Mouse (Mus musculus) T-helper 1 cell (primary cell): ENCODE measurements around the gene Olfr231.

Experiments
- in situ Hi-C: fragments of 300-600 bp; cut with MboI, MseI; formaldehyde crosslinking; loops from one replicate; pipeline ENCODE4 v1.15.1; 2025; ENCODE audit warnings: high pct_unique_total_duplicates

Gene Olfr231

DNA sequence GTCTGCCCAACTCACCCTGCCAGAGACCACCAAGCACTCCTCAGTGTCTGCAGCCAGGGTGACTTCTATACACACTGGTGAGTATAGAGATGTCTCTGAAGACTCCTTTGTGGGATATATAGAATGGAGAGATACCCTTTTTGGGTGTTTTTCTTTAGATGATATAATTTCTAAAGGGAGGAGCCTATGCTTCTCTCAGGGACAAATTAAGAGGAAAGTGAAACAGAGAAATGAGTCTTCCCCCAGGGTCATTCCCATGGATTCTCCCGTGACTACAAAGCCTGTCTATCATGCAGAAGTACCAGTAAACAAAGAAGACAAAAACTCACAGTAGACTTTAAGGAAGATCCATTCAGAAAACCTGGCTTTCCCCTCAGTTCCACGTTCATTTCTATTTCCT is at the start of gene Olfr231:
Gene Olfr231 (minus strand): TSS at position 101 of the 400 bp plus-strand sequence.
- in situ Hi-C loops = no loop called here

DNA sequence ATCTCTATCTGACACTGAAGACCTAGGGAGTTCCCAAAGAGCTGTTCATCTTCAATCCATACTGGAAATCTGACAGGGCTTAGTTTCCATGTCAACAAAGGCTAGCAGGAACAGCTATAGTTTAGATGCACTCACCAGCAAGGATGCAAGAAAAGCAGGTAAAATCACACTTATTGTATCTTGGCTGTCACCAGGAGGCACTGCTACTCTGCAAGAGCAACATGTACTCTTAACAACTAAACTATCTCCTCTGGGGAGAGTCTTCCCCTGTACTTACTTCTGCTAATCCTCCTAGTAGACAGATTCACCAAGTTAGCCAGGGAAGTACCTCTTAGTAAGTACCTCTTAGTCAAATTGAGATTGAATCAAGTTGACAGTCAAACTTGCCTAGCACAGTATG is 48.1 kb upstream of the Olfr231 start:
- in situ Hi-C loops = no loop called here

DNA sequence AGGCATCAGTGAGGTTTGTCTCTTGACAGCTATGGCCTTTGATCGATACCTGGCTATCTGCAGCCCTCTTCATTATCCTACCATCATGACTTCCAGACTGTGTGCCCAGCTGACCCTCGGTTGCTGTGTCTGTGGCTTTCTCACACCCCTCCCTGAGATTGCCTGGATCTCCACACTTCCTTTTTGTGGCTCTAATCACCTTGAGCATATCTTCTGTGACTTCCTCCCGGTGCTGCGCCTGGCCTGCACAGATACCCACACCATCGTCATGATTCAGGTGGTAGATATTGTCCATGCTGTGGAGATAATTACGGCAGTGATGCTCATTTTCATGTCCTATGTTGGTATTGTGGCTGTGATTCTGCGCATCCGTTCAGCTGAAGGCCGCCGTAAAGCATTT is 38.1 kb upstream of the Olfr231 start:
- in situ Hi-C loops = no loop called here

DNA sequence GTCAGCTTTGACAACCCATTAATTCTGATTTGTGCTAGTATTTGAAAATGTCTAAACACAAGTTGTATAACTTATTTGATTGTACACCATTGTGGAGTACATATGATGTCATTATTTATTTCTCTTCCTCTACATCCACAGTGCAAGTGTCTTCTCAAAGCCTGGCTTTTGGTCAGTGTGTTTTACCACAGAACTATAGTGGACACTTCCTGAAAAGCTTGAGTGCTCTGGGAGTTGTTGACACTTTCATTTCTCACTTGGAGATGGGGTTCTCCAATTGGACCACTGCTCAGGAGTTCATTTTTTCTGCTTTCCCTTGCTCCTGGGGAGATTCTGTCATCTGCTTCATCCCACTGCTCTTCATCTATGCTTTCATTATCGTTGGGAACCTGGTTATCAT is 37.5 kb upstream of the Olfr231 start:
- in situ Hi-C loops = no loop called here

DNA sequence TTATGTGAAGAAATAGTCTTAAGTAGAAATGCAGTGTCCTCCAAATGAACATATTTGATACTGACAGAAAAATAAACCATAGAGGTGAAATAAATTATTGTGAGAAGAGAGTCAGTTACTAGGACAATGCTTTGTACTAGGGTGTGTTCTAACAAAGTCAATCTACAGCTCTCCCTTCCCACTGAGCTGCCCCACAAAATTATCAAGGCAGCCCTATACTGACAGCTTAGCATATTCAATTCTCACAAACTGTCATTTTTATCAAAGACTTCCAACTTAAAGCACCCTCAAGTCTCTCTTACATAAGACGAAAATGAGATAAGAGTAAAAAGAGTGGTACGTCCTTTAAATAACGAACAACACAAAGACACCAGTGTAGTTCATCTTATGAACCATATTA is 36.7 kb upstream of the Olfr231 start:
- in situ Hi-C loops = no loop called here

DNA sequence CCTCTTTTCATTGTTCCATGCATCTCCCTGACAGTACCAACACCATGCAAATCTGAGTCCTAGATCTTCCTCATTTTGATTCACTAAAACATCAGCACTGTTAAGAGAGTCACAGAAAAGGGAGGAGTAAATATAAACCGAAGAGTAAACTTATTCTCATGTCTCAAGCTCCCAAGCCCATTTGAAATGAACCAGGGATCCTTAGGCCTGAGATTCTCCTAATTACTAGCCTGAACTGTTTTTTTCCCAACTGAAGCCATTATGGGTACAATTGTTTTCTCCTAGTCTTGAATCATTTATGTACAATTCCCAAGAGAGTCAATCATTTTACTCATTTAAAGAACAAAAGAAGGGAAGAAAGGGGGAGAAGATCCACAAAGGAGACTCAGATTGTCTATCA is 34.4 kb upstream of the Olfr231 start, which contains the start of gene Olfr420:
Gene Olfr420 (plus strand): TSS at position 301 of the 400 bp plus-strand sequence.
- in situ Hi-C loops = no loop called here

DNA sequence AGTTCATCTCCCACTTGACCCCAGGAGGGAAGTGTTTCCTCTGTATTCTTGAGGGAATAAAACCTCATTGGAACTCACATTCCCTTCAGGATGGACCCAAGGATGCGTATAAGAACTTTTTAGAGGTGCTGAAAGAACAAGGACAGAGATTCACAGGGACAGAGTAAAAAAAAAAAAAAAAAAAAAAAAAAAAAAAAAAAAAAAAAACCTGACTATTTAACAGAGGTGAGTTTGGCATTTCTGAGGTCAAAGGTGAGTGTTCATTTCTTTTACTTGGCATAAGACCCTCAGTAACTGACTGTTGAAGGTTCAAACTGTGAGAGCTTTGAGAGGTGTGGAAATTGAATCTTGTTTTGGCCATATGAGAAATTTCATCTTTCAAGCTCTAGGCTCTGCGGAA is 28.3 kb upstream of the Olfr231 start:
- in situ Hi-C loops = no loop called here

DNA sequence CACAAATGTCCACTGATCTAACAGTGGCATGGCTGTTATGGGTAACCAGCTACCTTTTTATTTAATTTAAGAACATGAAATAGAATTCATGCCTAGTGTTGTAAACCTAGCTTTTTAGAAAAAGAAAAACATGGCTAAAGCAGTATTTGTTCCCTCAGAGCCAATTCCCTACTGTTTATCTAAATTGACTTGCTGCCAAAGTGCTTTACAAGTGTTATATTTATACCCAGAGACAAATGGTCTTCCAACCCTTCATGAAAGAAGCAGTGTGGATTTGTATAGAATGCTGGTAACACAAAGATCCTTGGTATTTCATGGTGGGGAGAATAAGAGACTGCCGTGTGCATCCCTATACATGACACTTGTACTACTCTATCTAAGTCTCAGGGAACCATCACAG is 25.7 kb upstream of the Olfr231 start:
- in situ Hi-C loops = no loop called here

DNA sequence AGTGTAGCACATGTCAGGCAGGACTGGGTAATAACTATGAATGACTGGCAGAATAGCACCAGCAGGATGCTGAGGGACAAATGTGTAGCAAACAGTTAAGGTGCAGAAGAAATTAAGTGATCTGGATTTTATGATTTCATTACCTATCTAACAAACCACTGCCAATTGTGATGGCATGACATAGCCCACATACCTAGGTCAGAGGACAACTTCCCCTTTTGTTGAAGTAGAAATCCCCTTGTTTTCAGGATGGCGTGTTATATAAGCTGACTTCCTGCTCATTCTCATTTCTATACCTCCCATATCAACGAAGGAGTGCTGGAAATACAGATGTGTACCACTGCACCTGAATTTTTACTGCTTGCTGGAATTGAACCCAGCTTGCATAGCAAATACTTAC is 20.4 kb upstream of the Olfr231 start:
- in situ Hi-C loops = no loop called here

DNA sequence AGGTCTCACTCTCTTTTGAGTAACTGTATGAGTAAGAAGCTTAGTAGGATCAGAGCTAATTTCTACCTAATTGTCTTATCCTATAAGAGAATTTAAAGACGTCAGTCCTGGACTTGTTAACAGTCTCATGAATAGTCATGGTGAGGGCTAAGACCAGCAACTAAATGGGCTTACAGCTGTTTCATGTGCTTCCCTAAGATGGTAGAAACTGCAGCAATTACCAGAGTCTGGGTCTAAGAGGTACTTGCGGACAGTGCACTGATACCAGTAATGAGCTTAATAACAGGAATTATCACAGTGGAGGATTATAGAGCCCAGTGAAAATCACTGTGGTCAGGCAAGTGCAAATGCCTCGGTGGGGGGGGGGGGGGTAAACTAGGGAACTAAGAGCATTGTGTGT is 11.0 kb upstream of the Olfr231 start:
- in situ Hi-C loops = no loop called here

DNA sequence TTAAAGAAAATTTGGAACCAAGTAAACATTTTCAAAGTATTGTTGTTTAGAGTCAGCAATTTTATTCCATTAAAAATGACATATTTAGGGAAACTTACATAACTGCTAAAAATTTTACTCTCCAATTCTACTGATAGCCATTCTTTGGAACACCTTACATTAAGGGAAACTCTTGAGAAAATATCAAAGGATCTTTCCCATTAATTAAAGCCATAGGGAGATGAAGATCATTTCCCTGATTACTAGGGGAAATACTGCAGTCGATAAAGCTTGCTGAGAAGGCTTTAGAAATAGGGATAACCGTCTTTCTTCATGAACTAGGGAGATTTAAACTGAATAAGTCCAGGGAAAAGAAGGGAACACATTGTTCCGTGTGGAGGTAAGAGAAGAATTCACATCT is 10.3 kb upstream of the Olfr231 start, which contains the start of gene Olfr424:
Gene Olfr424 (plus strand): TSS at position 301 of the 400 bp plus-strand sequence.
- in situ Hi-C loops = no loop called here

DNA sequence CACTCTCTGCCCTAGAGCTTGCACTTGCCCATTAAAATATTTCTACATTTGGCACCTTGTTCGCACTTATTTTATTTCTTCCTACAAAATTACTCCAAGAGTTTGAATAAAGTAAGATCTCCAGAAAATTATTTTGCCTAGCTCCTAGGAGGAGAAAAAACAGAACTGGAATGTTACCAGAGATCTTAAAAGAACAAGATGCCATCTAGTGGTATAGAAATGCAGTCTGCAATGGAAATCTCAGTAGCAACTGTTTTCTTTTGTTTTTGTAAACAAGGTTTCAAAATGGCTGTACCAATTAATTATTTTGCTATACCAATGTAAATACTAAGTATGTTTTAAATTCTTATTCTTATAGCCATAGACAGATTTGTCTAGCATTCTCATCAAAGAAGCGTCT is 17.2 kb downstream of the Olfr231 start:
- in situ Hi-C loops = no loop called here

DNA sequence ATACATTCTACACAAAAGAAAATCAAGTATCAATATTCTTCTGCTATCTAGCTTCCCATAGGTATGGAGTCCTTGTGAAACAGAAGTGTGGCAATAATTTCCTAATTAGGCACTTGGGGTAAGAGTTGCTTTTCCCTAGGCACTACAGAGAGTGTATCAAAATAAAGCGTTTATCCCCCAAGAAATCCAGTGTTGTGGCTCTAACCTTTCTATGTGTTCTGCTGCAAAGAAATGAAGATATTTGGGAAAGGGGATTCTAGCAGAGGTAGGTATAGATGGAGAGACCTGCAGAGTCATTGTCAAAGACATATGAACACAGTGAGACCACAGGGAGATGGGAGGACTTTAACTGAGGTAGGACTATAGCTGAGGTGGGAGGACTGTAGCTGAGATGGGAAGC is 24.4 kb downstream of the Olfr231 start, which contains the start of gene Olfr427:
Gene Olfr427 (plus strand): TSS at position 301 of the 400 bp plus-strand sequence.
- in situ Hi-C loops = no loop called here

DNA sequence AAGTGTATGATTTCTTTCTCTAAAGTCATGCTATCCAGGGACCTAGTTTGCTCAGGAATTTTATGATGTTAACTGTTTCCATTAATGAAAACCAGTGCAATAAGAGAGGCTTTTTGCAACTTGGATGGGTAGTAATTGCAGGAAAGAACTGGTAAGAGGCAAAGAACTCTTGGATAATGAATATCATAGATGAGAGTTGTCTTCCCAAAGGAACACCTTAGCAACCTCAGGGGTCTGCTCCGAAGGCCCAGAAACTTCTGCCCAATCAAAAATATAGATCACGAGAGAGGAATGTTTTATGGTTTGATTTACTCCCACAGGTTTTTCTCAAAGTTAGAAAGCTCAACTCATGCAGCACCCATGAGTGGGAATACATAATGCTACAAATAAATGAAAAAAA is 36.9 kb downstream of the Olfr231 start, which contains the start of gene Olfr429:
Gene Olfr429 (plus strand): TSS at position 301 of the 400 bp plus-strand sequence.
- in situ Hi-C loops = no loop called here

DNA sequence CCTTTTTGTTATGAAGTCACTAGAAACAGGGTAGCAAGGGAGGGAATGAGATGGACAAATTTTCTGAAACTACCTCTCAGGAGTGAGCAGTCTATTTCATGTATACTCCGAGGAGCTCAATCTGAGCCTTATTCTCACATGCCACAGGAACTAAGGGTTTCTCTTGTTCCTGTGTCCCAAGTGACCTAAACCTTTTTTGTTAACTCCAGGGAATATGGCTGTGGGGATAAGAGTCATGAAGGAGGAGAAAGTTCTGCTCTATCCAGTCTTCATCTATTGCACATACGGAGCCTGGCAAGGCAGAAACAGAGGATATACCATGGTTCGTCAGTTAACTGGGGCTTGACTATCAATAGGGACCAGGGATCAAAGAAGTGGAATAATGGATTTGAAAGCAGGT is 54.7 kb downstream of the Olfr231 start, which contains the start of gene Olfr430:
Gene Olfr430 (plus strand): TSS at position 301 of the 400 bp plus-strand sequence.
- in situ Hi-C loops = no loop called here
